Mouse (Mus musculus) urinary bladder, adult 18-20 months (tissue): Measurements from ENCODE around the gene Cdca5.
"Not testable (repeated sequence)": the region's sequence is repeated elsewhere in the genome, so short reads cannot be mapped to it uniquely, and the experiment has no call there.

ENCODE experiments used
- DNase-seq, 2 experiments: peaks; one replicate each; pipeline ENCODE4 v3.0.0; 2022; ENCODE audit warnings: low spot score in 2 of 2, mixed read lengths in 2 of 2

The Cdca5 gene

DNA sequence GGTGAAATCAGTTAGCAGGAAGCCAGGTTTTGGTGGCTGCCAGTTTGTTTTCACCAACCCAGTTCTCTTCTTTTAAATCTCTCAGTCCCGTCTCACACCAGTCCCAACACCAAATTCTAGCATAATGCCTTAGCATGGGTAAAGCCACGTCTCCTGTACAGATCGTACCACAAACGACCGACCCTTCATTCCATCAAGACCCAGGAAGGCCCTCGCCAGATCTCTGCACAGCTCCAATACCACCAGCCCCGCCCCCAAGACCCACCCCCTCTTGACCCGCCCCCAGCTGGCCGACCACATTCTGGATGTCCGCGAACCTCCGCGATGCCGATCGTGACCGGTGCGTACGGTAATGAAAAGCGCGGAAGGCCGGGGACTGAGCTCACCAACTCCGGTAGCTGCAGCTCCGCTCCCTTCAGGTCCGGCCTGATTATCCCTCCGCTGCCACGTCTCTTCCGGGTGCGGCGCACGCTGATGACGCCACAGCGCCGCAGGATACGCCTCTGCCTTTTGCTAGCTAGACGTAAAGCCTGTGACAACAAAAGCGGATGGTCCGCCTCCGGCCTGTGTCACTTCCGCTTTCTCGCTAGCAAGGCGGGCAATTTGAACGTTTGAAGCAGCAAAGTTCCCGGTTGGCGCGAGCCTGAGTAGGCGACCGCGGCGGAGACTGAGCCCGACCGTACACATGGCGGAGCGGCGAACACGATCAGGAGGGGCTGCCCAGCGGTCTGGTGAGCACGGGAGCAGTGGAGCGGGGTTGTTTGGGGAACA is at the start of gene Cdca5, which contains the start of gene Zfpl1:
TSS of gene Cdca5 (plus strand) at position 506 of the 771 bp plus-strand sequence.
TSS of gene Zfpl1 (minus strand) at position 479 of the 771 bp plus-strand sequence.
- DNase-seq, result peak; percentile 92 to 95

DNA sequence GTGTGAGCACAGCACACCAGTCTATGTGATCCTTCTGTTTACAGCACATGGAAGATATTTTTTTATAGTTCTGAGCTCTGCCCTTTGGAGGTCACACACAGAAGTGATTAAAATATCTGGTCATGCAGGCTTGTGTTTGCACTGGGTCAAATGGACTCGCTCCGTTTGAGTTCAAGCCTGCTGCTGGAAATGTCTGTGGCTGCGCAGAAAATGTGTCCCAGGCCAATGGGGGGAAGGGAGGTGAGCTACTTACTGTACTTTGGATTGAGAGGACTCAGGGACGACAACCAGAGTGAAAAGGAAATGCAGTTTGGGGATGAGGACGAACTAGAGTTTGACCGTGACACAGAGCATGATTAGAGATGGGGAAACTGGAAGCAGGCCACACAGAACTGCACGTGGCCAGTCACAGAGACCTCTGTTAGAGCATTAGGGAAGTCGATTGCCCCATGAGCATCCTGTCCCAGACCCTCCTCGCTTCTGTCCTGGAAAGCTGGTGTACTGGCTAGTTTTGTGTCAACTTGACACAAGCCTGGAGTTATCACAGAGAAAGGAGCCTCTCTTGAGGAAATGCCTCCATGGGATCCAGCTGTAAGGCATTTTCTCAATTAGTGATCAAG is 48.7 kb upstream of the Cdca5 start:
- no peak for DNase-seq

DNA sequence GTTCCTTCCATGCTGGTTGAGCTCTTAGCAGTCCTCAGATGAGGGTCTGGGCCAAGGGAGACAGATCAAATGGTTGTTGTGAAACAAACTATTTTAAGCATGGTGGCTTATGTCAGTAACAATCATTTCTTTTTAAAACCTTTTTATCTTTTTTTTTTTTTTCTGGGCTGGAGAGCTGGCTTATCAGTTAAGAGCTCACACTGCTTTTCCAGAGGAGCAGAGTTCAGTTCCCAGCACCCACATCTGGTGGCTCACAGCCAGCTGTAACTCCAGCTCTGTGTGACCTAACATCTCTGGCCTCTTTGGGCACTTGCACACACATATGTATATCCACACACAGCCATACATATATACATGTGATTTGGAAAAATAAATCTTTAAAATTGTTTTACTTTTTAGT is 47.1 kb upstream of the Cdca5 start:
- no peak for DNase-seq

DNA sequence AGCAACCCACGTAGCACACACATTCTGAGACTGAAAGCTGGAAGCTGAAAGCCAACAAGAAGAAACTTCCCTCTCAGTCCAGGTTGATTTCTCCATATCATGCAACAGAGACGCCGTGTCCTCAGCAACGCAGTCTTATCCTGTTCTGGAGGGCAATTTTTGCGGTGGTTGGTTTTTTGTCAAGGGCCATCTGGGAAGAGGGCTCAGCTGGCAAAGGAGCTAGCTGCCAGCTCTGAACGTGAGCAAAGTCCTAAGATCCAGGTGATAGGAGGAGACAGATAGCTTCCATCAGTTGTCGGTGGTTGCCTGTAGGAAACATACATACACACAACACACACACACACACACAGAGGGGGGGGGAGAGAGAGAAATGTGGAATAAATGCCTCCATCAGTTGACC is 46.5 kb upstream of the Cdca5 start:
- DNase-seq, result no peak

DNA sequence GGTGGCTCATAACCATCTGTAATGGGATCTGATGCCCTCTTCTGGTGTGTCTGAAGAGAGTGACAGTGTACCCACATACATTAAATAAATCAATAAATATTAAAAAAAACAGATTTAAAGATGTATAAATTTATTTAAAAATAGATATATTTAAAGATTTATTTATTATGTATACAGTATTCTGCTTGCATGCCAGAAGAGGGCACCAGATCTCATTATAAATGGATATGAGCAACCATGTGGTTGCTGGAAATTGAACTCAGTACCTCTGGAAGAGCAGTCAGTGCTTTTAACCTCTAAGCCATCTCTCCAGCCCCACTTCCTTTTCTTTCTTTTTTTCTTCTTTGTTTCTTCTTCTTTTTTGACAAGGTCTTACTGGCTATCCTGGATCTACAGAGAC is 44.8 kb upstream of the Cdca5 start:
- DNase-seq, result no peak

DNA sequence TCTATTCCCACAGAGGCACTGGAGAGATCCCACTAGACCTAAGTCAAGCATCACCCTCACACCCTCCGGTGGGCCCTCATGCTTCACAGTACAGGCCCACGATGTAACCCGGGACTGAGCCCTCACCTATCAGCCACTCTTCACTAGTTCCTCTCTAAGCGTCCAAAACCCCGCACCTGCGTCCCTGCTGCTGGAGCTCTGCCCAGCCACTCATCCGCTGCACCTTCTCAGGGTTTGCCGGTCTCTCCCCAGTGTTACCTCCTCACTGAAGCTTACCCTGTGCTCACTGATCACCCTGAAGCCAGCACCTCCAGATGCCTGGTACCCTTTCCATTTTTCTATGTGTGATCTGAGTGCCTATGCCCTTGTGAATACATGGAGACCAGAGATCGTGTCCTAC is 42.5 kb upstream of the Cdca5 start:
- DNase-seq, result no peak

DNA sequence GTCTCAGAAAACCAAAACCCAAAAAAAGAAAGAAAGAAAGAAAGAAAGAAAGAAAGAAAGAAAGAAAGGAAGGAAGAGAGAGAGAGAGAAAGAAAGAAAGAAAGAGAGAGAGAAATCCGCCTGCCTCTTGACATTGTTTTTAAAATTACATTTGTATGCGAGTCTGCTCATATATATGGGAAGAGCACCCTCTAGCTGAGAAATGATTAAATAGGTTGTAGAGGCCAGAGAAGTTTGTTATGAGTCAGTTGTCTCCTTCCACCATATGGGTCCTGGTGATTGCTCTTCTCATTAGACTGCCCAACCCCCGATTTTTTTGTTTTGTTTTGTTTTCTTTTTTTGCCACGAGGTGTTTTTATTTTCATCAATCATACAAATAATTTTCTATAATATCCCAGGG is 40.7 kb upstream of the Cdca5 start:
- DNase-seq, result not testable (repeated sequence)

DNA sequence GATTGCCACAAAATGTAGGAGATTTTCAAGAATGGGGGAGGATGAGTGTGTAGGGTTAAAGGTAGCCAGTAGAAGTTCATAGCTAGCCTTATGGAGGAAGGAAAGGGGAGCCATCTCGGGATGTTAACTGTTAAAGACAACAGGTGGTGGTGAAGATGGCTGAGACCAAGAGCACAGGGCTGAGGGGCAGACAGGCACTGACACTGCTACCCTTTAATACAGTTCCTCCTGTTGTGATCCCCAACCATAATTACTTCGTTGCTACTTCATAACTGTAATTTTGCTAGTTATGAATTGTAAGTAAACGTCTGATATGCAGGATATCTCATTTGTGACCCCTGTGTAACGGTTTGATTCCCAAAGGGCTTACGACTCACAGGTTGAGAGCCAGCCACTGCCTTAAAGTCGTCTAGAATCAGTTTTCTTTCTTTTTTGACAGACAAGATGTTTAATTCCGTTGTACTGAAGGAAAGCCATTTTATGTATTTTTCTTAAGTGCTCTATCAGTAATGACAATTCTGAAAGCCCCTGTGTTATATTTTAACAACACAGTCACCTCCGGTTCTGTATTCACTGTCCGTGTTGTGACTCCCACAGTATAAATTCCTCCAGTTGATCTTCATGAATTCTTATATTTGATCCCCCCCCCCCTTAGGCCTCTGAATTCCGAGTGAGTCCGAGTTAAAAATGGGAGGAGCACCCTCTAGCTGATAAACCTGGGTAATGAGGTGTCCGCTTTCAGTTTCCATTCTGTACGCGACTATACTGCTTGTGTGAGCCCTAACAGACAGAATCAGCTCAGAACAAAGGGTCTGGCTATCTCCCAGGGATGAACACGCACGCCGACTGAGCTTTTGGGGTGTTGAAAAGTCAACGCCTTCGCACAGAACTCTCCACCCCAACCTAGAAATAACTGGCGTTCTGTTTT is 39.2 kb upstream of the Cdca5 start:
- no peak for DNase-seq

DNA sequence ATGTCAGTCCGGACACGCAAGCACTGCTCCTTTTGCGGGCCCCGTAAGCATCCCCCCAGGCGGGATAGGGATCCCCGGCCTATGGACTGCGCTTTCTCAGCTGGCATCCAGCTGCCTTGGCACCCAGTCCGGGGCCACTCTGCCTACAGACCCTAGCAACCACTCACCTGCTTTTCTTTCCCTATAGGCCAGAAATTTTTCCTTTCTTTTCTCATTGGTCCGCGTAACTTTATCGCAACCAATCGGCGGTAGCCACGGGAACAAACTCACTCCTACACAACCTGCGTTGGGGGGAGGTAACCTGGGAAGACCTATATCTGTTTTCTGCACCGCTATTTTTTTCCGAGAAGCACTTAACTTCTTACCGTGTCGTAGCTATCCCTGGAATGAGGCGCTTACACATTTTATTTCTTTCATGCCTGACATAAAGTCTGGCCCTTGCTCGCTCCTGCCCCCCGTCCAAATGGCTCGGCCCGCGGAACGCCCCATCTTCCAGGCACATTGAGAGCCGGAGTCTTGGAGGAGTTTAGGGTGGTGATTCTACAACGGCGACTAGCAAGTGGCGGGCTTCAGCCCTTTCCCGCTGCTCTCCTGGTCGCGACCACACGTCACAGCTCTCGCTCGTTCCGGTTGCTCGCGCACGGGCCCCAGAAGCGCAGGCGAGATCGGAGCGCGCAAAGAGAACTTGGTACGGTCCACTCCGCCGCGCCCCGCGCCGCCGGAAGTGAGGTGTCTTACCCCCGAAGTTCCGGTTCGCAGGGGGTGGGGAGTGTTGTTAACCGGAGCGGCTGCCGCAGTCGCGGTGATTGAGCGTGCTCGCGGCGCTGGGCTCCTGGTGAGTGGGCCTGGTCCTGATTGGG is 38.3 kb upstream of the Cdca5 start, which contains the start of gene Syvn1:
TSS of gene Syvn1 (plus strand) at position 283 of the 860 bp plus-strand sequence.
- peak; percentile 84 to 88 for DNase-seq

DNA sequence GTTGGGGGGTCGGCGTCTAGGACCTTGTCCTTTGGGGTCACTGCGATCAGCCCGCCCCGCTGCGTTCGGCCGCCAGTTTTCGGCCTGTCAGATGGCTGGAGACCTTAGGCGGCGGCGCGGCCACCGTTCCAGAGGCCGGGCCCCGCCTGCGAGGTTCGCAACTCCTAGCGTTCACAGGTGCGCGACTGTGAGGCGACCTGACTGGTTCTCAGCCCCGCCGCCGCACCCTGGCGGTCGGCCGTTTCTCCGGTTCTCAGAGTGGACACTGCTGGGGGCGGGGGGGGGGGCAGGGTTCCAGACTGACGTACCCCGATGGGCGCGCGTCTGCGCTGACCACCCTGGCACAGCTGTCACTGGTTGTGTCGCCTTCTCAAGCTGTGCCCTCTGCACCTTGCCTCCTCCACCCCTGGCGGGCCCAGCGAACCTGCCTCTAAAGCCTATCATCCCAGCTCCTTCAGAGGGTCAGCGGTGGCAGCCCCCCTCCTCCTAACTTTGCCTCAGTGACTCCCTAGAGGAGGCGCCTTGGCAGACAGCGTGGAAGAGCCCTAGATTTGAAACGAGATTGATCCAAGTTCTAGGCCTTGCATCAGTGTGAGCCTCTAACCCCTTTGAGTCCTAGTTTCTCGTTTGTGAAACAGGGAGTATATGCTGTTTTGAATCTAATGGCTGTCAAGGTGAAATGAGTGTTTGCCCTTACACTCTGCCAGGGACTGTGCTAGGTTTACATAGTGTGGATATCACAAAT is 37.5 kb upstream of the Cdca5 start:
- DNase-seq, result no peak

DNA sequence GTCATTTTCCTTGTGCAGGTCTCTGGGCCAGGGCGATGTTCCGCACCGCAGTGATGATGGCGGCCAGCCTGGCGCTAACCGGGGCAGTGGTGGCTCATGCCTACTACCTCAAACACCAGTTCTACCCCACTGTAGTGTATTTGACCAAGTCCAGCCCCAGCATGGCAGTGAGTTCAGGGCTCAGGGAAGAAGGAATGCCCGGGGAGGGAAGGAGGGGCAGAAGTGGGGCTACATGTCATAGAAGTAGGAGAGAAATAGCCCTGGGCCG is 37.0 kb upstream of the Cdca5 start:
- no peak for DNase-seq

DNA sequence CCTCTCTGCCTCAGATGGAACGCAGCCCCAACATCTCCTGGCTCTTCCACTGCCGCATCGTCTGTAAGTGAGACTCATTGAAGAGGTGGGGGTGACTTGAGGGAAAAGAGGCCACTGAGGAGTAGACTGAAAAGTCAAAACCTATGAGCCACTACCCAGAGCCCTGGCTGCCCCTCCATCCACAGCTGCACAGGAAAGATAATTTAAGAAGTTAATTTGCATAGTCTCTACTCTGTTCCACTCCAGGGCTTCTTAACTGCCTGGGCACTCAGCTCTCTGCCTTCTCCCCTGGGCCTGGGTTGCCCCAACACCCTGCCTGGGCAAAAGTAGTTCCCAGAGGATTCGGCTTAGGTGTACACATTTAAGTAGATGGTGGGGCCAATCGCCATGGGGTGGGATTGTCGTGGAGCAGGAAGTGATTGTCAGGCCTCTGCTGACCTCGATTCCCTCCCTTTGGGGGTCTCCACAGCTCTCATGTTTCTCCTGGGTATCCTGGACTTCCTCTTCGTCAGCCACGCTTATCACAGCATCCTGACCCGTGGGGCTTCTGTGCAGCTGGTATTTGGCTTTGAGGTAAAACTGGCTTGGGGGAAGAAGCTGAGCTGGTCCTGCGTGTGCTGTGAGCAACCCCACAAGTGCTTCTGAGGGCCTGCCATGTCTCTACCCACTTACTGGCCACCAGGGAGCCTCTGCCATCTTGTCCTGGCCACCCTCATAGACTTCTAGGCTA is 35.9 kb upstream of the Cdca5 start:
- no peak for DNase-seq

DNA sequence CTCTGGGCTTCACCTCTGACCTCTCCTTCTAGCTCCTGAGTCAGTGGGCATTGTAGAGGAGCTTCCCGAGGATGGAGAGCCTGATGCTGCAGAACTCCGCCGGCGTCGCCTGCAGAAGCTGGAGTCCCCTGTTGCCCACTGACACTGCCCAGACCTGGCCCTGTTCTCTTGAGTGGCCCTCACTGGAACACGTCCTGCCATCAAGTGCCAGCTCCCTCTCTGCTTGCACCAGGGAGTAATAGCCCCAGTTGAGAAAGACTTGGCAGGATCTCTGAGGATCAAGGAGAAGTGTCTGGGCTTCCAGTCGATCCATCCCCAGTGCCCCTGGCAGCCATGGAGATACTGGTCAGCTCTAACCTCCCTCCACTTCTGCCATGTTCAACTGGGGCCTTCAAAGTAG is 32.3 kb upstream of the Cdca5 start:
- no peak for DNase-seq

DNA sequence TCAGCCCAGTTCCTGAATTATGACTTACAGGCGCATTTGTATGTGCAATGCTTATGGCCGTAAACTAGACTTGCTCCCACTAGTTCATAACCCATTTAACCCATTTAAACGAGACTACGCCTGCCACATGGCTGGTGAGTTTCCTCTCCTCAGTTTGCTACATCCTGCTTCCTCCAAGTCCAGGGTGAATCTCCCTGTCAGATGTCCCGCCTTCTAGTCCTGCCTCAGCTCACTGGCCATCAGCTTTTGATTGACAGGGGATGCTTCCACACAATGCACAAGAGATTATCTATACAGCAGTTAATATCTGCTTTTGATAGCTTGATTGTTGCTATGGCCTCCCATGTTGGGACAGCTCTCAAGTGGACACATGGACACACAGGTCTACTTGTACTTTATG is 30.5 kb upstream of the Cdca5 start:
- no peak for DNase-seq

DNA sequence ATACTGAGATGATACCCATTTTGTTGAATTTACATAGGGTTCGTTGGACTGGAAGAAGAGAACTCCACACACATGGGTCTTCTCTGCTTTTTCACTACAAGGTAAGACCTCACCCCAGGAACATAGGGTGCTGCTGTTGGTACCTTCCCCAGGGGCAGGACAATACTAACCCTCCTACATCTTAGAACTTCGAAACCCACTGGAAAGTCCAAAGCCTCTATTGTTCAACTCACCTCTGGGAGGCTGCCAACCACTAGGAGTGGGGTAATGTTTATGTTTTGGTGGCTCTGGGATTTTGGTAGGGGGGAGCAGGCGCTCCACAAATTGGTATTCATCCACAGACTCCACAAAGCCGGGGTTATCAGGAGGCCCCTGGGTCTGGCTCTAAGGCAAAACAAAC is 28.1 kb upstream of the Cdca5 start:
- no peak for DNase-seq

DNA sequence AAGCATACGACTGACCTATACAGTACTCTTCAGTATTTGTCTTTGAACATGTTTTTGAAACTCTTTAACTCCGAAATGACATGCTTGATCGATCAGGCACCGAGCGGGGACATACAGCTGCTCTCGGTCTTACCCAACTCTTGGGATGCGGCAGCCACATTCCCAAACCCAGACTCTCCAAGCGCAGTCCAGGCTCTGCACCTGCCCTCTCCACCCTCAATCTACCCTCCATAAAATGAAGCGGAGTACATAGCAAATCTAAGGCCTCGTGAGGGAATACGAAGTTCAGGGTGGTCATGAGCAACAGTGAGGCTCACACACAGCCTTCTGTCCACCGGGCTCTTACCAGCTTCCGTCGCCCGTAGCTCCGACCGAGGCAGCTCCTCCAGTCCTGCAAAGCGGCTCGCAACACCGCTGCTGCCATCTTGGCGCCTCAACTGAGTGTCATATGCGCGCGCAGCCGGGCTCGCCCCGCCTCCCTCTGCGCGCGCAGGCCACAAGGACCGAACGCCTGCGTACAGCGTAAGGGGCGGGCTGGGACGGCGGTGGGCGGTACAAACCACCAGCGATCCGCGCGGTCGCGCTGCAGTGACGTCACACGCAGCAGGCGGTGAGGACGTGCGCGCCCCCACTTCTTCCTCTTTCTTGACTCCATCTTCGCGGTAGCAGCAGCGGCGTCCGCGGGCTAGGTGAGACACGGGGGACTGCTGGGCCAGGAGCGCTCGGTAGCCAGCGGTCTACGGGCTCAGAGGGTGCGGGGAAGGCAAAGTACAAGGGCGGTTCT is 27.3 kb upstream of the Cdca5 start, which contains the start of the genes Mrpl49 and Fau:
TSS of gene Mrpl49 (minus strand) at position 473 of the 784 bp plus-strand sequence.
TSS of gene Fau (plus strand) at position 532 of the 784 bp plus-strand sequence.
- DNase-seq, result peak; percentile 97

DNA sequence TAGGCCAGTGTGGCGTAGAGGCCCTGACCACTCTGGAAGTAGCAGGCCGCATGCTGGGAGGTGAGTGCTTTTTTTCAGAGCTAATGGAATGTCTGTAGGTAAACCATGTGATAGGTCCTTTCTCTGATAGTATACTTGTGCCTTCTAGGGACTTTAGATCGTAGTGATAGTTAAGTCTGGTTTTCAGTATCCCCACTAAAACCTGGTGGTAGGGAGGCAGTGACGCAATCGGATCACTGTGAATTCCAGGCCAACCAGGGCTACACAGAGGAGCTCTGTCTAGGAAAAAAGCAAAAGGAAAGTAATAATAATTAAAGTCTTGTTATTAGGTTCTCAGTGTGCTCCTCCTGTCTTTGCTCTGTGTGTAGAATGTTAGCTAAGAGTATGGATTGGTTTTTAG is 26.3 kb upstream of the Cdca5 start:
- DNase-seq, result no peak

DNA sequence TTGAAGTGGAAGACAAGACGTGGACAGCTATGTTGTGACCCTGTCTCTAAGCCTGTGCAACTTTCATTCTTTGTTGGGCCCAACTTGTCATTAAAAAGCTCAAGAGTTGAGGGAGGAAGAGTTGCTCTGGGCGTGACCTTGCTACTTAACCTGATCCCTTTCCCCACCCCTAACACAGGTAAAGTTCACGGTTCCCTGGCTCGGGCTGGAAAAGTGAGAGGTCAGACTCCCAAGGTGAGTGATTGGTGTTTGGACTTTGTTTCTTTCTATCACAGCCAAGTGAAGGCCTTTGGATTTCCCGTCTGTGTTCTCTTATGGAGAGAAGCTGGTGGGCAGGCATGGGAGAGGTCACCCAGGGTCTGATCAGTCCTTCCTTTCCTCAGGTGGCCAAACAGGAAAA is 25.8 kb upstream of the Cdca5 start:
- no peak for DNase-seq

DNA sequence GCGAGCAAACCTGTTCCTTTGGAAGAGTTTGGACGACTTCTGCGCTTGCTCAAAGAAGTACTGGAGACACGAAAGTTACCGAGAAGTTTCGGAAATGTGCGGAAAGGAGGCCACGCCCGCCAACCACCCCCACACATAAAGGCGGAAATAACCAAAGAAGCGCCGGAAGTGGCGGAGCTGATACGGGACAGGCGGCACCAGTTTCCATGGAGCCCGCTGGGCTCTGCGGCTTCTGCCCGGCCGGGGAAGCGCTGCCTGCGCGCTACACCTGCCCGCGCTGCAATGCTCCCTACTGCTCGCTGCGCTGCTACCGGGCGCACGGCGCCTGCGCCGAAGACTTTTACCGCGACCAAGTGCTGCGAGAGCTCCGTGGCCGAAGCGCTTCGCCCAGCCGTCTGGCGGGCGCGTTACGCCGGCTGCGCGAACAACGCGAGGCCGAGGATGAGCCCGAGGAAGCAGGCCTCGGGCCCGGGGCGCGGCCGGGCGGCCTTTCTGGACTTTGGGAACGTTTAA is 23.7 kb upstream of the Cdca5 start, which contains the start of gene Znhit2:
TSS of gene Znhit2 (plus strand) at position 172 of the 513 bp plus-strand sequence.
- peak; percentile 85 to 93 for DNase-seq
